Mouse (Mus musculus): Measurements from ENCODE around the gene Zfp526.

Zfp526 gene

DNA sequence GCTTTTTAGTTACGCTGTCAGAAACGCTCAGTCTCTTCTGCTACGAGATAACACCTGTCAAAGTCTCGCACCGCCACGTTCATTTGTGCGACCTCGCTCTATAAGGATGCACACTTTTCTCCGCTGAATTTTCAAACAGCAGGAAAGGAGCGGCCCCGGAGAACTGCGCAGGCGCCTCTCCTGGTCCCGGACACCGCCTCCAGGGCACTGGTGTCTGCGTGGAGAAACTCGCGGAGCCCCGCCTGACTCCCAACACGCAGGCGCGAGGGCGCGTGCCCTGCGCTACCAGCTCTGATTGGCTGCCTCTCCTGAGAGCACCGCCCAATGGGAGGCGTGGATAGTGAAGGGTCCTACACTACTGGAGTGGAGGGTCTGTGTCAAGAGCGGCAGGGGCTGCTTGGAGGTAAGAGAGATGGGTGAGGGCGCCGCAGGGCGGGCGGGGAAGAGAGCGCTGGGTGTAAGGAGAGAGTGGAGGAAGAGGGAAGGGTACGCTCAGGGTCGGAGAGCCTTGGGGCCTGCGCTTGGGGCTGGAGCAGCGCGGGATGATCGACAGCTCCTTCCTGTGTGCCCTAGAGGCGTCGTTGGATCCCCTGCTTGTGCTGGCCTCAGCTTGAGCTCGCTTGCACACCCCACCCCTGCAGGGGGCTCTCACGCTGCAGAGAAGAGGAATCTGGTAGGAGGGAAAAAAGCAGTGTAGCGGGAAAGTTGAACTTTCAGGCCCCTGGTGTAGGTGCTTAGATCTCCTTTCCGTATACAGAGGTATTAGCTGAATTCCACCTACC, at the start of gene Zfp526:
Gene Zfp526 (plus strand): TSS at position 324 of the 782 bp plus-strand sequence.
- peak; percentile 93 for DNase-seq (ENCODE audit: extremely low read depth, low read depth)

DNA sequence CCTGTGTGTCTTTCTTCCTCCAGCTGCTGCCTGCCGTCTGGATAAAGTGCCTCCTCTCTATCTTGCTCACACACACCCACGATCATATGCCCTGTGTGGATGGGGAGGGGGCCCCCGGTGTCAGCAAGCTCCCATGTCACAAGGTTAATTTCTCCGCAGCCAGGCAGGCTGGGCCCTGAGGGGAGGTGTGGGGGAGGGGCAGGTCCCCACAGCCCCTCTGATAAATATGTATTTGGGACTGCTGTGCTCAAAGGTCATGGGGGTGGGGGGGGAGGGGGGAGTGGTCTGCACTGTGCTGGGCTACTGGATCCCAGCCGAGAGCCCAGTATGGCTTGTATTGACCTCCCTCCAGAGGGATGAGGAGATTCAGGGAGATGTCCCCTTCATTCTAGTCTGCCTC, 48.6 kb upstream of the Zfp526 start:
- no peak for DNase-seq (ENCODE audit: extremely low read depth, low read depth)

DNA sequence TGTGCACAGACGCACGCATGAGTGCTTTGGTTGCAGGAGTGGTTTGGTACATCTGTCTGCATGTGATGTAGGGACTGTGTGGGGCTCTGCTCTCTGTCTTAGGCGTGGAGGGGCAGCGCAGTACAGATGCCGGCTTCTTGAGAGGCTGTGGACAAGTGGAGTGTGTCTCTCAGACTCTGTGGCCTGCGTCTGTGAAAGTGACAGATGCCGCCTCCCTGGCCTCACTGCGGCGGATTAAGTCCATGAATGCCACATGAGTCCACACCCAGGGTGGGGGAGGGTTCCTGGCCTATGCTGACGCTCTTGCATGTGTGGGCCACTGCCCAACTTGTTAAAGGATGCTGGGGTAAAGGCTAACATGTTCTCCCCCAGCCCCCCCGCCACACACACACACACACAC, 46.9 kb upstream of the Zfp526 start:
- no peak for DNase-seq (ENCODE audit: extremely low read depth, low read depth)

DNA sequence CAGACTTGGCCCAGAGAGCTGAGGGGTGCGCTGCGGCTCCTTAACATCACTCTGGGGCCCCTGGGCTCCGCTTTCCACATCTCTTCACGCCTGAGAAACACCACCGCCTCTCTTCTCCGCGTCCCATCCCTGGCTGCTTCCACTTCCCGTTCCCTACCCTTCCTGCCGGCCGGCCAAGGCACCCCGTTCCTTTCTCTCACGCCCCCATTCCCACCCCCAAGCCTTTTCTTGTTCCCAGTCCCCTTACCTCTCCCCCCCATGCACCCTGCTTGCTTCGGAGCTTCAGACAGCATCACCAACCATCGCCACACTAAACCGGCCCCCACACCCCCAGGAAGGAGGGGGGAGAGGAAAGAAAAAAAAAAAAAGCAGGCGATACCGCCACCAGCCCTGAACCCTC, 42.9 kb upstream of the Zfp526 start:
- DNase-seq (ENCODE audit: extremely low read depth, low read depth), result no peak

DNA sequence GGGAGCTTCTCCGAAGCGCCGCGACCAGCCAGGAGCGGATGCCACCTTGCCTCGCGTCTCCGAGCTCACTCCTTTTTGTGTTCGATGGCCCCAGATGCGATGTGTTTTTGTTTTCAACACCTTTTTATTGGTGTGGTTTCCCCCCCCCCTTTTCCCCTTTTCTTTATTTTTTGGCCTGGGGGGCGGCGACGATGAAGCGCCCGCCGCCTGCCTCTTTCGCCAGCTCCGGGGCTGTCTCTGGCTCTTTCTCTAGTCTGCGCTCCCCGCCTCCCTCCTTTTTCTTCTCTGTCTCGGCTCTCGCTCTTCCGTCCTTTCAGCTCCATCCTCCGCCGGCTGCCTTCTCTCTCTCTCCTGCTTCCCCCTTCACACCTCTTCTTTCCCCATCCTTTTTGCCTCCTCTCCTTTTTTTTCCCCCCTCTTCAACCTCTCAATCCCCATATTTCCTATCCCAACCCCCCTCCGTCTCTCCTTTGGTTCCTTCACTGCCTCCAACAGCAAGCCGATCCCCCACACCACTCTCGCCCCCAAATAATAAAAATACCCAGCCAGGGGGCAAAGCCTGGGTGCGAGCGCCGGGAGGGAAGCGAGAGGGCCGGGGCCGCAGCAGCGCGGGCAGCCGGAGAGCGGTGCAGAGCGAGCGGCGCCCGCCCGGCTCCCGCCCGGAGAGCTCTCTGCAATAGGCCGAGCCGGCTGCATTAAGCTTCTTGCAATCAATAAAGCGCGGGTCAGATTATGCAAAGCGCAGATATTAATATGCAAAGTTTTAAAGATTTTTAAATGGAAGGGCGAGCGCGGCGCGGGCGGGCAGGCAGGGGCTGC, 42.2 kb upstream of the Zfp526 start:
- peak; percentile 52 for DNase-seq (ENCODE audit: extremely low read depth, low read depth)

DNA sequence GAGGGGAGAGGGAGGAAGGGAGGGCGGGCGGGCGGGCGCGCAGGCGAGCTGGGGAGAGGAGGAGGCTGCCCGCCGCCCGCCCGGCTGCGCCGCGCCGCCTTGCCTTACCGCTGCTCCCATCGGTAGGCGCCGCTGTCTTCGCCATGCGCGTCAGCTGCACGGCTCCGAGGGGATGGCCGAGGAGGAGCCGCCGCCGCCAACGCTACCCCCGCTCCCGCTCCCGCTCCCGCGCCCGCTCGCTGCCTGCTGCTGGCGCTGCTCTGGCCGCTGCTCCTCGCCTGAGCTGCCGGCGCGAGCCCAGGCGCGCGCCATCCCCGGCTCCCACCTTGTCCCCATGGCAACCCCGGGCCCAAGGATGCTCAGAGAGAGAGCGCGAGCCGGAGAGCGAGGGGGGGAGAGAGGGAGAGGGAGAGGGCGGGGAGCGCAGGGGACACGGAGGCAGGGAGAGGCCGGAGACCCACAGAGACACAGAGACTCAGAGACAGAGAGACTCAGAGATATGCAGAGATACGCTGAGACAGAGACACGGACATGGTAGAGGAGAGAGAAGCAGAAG, 41.5 kb upstream of the Zfp526 start, which contains the start of gene Pou2f2:
Gene Pou2f2 (minus strand): TSS at position 121 of the 556 bp plus-strand sequence.
- peak; percentile 67 for DNase-seq (ENCODE audit: extremely low read depth, low read depth)

DNA sequence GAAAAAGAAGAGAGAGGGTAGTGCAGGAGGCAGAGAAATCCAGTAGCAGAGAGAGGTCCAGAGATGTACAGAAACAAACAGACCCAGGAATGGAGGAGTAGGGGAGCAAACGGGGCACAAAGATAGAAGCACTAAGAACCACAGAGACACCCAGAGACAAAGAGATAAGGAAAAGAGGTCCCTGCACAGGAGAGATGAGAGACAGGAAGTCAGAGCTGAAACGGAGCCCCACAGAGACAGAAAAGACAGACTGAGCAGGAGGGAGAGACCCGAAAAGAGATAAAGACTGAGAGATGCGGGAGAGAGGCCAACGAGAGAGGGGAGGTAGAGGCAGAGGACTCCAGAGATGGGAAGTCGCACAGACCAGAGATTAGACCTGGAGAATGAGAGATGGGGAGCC, 40.7 kb upstream of the Zfp526 start:
- peak; percentile 85 for DNase-seq (ENCODE audit: extremely low read depth, low read depth)

DNA sequence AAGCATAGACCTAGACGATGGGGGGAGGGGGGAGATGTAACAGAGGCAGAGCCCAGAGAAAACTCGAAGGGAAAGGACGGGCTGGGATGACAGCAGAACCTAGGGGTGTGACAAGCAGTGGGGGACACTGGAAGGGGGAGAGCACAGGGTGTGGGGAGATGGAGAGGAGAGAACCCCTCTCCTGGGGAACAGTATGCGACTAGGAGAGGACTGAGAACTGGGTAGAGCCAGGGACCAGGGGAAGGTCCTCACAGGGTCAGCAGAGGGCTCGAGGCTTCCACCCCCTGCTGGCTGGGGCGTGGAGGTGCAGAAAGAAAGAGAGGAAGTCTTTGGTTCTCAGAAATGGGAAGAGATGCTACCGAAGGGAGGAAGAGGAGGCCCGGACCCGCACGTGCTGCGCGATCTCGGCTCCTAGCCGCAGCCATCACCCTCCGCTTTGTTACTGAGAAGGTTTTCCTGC, 39.9 kb upstream of the Zfp526 start:
- DNase-seq (ENCODE audit: extremely low read depth, low read depth), result peak; percentile 66

DNA sequence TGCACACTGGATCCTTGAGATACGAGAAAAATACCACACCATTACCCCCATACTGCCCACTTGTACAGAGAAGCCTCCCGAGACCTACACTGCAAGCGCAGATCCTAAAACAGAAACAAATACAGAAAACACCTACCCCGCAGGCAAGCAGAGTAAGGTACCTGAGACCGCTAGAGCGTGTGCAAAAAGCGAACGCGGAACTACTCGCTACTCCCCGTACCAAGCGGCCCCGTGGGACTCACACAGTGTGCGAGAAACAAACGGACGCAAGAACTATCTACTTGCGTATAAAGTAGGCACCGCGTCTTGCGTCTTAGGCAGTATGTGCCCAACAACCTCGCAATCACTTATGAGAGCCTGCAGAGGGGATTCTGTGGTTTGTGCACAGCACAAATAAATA, 39.4 kb upstream of the Zfp526 start:
- no peak for DNase-seq (ENCODE audit: extremely low read depth, low read depth)

DNA sequence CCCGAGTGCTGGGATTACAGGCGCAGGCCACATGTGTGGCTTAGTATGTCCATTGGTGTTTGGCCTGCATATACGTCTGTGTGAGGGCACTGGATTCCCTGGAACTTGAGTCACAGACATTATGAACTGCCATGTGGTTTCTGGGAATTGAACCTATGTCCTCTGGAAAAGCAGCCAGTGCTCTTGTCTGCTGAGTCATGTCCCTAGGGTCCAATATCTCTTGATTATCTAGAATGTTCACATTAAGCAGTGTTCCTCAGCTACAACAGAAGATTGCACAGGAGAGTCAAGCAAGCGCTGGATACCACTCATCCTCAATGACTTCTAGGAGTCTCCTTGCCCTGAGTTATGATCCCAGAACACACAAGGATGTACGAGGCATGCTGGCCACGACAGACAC, 37.1 kb upstream of the Zfp526 start:
- no peak for DNase-seq (ENCODE audit: extremely low read depth, low read depth)

DNA sequence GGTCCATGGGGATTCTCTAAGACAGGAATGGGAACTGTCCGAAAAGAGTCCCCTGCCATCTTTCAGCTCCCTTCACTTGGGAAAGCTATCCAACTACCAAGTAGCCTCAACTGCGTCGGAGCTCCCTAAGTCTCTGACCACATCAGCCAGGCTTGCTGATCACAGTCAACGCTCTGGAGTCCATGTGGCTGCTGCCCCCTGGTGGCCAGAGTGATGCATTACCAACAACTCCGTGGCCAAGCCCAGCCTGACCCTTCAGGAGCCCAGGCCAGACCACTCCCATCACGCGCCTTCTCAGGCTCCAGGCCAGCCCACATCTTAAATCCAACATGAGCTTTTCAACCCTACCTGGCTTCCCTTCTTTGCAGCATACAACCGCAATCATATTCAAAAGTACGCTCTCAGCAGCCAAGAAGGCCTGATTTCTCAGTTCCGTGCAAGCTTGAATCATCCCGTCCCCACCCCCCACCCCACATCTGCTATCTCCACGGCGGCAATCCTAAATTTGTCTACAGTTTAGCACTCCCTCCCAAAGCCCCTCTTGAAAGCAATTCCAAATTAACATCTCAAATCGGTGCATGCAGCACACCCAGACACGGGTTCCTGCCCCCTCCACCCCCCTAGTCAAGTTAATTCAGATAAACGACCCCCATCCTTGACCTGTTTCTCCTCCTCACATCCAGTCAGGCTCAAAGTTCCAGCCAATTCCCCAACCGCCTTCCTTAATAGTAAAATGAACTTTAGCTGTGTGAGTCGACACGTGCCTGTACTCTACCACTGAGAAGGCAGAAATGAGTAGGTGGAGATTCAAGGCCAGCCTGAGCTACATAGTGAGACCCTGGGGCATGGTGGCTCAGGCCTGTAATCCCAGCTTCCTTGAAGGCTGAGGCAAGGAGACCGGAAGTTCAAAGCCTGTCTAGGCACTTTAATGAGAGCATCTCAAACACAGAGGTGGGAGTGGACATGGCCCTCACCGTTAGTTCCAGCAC, 33.3 kb upstream of the Zfp526 start:
- DNase-seq (ENCODE audit: extremely low read depth, low read depth), result peak; percentile 55

DNA sequence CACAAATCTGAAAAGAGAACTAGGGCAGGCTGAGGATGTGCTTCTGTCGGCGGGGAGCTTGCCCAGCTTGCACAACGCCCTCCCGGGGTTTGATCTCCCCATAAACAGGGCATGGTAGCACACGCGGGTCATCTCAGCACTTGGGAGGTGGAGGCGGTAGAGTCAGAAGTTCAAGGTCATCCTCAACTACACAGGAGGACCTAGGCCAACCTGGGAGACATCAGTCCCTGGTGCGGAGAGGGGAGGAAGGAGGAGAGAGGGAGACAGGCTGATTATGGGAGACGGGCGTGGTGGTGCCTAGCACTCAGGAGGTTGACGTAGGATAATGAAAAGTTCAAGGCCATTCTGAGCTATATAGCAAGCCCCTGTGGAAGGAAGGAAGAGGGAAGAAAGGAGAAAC, 30.4 kb upstream of the Zfp526 start:
- DNase-seq (ENCODE audit: extremely low read depth, low read depth), result no peak

DNA sequence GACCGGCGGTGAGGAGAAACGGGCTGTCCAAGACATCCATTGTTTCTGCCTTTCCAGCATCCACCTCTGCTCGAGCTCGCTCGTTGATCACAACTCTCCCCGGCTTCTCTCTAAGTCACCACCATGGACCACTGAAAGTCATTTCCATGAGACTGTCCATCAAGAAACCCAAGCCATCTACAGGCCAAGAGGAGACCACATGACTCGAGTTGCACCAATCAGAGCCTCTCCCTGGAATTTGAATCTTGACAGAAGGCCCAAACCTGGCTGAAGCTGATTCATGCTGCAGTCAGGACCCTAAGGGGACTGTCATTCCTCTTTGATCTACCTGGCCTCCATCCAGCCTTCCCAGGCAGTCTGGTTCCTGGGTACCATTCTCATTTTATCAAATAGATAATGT, 29.1 kb upstream of the Zfp526 start:
- DNase-seq (ENCODE audit: extremely low read depth, low read depth), result no peak

DNA sequence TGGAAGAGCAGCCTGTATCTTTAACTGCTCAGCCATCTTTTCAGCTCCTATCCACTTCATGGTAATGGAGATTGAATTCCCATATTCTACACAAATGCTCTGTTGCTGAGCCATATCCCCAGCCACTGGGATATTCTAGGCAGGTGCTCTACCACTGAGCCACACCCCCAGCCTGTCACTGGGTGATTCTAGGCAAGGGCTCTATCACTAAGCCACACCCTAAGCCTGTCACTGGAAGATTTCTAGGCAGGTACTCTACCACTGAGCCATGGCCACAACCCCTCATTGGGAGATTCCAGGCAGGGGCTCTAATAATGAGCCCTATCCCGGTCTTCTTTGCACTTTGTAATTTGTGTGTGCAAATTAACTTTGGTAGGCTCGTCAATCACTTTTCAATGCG, 26.1 kb upstream of the Zfp526 start:
- no peak for DNase-seq (ENCODE audit: extremely low read depth, low read depth)

DNA sequence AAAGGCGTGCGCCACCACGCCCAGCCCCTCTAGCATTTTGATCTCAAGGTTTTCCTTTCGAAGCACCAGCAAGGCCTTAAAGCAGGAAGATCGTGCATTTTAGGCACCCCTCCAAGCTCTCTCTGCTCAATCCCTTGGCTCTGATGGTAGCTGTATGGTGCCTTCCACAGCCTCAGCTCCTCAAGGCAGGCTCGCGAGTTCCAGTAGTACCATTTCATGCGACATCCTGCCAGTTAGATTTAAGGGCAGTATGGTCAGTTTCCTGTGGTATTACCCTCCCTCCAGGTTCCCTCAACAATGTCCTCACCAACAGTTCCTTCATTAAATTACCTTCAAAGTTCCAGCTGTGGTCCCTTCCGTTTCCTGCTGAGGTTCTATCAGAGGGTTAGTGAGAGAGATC, 25.1 kb upstream of the Zfp526 start:
- no peak for DNase-seq (ENCODE audit: extremely low read depth, low read depth)

DNA sequence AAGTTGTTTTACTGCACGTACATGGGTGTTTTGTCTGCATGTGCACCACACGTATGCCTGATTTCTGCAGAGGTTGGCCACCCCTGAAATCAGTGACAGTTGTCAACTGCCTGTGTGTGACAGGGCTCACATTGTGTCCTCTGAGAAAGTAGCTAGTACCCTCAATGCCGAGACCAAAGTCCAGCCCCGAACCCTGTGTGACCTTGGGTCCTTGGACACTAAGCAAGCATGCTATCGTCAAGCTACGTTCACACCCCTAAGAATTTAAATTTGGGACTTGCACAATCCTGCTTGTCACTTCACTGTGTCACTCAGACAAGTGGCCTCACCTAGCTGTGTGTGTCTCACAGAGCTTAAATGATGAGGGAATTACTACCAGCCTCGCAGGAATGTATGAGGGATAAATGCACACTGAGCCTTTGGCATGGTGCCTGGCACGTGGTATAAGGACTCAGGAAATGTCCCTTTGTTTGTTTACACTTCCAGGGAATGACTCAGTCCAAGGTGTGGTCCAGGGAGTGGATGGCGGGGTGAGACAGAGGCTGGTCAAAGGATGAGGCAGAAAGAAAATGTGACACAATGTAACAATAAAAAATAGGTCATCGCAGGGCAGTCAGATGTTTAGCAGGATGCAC, 23.7 kb upstream of the Zfp526 start:
- DNase-seq (ENCODE audit: extremely low read depth, low read depth), result no peak

DNA sequence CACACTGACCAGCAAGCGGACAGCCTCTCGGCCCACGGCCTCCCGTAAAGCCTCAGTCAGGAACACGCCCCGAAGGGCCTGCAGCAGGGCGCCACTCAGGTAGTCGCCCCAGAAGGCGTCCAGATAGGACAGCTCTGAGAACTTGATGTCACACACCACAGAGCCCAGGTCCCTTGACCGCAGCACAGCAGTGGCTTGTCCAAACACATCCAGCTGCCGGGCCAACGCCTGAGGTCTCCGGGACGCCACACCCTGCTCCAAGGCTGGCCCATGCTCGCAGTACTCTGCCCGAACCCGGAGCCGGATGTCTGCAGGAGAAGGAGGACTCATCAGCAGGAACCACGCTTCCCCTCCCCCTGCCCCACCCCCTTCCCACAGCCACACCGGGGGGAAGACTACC, 17.6 kb upstream of the Zfp526 start:
- no peak for DNase-seq (ENCODE audit: extremely low read depth, low read depth)

DNA sequence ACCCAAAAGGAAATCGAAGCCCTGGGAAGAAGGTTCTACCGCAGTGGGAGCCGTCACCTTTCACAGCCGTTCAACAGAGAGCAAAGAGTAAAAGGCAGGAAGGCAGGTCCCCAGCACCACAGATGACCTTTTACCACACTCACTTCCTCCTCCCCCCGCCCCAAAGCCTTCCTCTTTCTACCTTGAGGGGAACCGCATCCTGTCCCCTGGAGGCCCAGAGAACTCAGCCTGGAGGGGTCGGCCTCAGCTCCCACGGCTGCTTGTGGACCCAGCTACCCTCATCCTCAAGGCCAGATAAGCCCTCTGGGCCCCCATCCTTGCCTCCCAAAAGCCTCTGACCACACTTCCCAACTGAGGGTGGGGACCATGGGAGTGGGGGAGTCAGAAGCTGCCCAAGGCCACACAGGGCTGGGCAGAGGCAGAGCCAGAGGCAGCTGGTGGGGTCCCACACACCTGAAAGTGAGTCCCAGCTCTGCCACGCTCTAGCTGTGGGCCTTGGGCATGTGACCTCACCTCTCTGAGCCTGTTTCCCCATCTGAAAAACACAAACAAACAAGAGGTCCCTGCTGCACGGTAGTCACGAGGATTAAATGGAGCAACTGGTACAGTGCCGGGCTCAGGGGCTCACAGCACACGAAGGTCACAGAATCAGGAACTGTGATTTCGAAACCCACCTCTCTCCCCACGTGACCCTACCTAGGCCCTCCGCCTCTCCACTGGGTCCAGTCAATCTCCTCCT, 15.7 kb upstream of the Zfp526 start:
- DNase-seq (ENCODE audit: extremely low read depth, low read depth), result no peak

DNA sequence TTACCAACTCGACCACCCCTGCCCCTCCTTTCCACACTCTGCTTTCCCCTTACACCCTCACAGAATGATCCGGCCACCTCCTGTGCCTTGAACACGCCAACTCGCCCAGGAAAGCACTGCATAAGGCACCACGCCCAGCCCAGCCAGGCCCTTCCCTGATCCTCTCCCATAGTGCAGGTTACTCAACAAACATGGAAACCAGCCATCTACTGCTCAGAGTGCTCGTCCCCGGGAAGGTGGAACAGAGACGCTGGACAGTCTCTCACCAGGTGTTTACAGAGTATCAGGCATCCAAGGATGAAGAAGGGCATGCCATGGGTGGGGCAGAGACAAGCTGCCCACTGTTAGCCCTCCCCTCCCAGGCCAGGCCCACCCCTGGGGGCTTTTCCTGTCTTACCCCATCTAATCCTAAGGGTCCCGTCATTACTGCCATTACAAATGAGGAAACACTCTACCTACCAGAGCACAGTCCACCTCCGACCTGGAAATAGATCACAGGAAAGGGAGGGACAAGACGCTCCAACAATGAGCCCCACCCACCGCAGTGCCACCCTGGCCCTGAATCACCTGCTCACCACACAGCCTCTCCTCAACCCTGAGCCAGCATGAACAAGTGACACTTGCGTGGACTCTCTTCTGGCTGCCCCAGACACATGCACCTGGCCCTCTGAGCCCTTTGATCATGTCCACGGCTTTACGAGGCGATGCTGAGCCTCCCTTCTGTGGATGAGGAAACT, 15.0 kb upstream of the Zfp526 start:
- no peak for DNase-seq (ENCODE audit: extremely low read depth, low read depth)
